Mouse (Mus musculus) G1E (cell line): ENCODE results near the gene Dus3l.

Source experiments
- CTCF ChIP-seq: IDR thresholded peaks from 2 replicates; pipeline ENCODE4 v1.5.1; 2012; ENCODE audit warnings: low read depth, low read length, inconsistent platforms, mixed read lengths
- GATA1 ChIP-seq: IDR thresholded peaks from 2 replicates; pipeline ENCODE4 v1.6.1; 2012; ENCODE audit warnings: borderline replicate concordance, low read length, inconsistent platforms, mixed read lengths
- POLR2AphosphoS5 ChIP-seq: IDR thresholded peaks from 2 replicates; pipeline ENCODE4 v1.6.1; 2012; ENCODE audit warnings: low read depth, low read length, inconsistent platforms; ENCODE audit not compliant: insufficient replicate concordance
- TAL1 ChIP-seq: conservative IDR thresholded peaks from 2 replicates; pipeline ENCODE4 v1.6.1; 2012; ENCODE audit warnings: low read depth, low read length, inconsistent platforms, mixed read lengths

DNA sequence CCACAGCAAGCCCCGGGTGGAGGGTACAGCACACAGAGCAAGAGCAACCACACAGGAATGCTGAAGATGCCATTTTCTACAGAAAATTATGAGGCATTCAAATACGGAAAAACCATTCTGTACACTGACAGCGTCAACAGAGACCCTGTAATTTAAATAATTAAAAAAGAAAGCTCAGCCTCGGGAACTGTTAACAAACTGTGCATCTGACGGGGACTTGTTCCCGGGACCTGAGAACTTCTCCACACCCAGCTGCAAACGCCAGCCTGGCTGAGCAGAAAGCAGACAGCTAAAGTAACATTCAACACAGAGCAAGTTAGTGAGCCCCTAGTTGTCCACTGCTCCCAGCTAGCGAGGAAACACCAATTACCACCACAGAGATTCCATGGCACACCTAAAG, 37.5 kb downstream of the Dus3l start:
- TF ChIP-seq CTCF (no peak), POLR2AphosphoS5 (no peak), GATA1 (no peak), TAL1 (no peak)
